Mouse (Mus musculus): Measurements from ENCODE around the gene Srxn1. TPM values are rescaled to one million over a fixed set of nuclear protein-coding genes. Genes with fewer than 3 reads are reported as not detected.

The Srxn1 gene
- 1 to 10 TPM; 4.2 to 6.6 TPM for total RNA-seq (2023)

GRCm38 (mm10) chr2:152105318-152106224 lies at the start of gene Srxn1:
Srxn1 (plus strand) TSS chr2:152105516.

DNA sequence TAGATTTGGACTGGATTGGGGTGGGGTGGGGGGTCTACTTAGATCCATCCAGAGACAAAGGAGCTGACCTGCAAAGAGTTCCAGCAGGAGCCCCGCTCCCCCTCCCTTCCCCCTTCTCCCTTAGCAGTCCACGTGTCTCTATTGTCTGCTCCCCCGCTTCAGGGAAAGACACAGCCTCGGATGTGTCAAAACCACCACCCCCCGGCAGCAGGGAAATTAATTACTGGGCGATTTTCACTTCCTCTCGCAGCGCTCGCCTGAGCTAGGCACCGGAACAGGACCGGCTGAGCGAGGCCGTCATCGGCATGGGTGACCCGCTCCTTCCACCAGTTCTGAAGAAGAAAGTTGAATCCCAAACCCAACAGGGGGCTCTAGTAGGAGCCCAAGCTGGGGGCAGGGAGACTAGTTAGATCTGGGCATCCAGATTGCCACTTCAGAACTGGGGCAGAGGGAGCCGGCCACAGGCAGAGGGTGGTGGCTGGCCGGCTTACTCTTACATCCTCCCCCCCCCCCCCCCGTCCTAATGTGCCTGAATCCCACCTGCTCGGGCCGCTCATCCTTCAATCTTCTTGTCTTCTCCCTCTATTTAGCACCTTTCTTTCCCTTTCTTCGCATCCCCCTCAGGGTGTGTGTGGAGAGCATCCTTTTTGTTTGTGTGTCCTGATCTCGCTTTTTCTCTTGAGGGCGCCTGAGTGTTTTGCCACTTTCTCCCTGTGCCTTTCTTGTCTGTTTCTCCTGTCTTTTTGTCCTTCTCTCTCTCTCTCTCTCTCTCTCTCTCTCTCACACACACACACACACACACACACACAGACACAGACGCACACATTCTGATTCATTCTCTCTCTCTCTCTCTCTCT lies 24.4 kb upstream of the Srxn1 start, which contains the start of gene Scrt2:
Gene Scrt2, plus strand, starts transcription at position 845 of the 857 bp plus-strand sequence.

DNA sequence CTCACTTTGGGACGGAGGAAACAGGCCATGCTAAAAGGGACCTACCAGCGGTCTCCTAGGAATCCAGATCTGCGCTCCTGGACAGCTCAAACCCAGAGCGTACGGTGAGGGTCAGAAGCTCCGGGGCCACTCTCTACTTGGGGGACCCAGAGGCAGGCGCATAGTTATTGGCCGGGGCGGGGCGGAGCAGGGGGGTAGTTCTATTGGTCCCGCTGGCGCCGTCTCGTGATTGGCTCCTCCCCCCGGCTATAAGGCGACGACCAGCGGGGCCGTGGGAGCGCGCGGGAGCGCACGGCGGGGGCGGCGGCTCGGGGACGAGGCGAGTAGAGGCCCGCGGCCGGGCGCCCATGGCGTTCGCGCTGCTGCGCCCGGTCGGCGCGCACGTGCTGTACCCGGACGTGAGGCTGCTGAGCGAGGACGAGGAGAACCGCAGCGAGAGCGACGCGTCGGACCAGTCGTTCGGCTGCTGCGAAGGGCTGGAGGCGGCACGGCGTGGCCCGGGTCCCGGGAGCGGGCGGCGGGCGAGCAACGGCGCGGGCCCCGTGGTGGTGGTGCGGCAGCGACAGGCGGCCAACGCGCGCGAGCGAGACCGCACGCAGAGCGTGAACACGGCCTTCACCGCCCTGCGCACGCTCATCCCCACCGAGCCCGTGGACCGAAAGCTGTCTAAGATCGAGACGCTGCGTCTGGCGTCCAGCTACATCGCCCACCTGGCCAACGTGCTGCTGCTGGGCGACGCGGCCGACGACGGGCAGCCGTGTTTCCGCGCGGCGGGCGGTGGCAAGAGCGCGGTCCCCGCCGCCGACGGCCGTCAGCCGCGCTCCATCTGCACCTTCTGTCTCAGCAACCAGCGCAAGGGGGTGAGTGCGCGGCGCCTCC lies 38.2 kb downstream of the Srxn1 start, which contains the start of gene Tcf15:
Gene Tcf15, plus strand, starts transcription at position 283 of the 879 bp plus-strand sequence.

Other genes starting within 250 kb of the Srxn1 start
- gene Angpt4, start 194.3 kb upstream of the Srxn1 start, total RNA-seq (2023), result not detected
- 1 to 10 TPM; 7.6 to 8.3 TPM for gene Fam110a, start 125.3 kb upstream of the Srxn1 start, total RNA-seq (2023)
- gene Slc52a3, start 109.0 kb upstream of the Srxn1 start, total RNA-seq (2023), result 1 to 10 TPM in 1 of 2 experiments, under 1 TPM in 1; 0.39 to 1.4 TPM
- gene Scrt2, start 24.0 kb upstream of the Srxn1 start, total RNA-seq (2023), result not detected
- not detected for gene Tcf15, start 38.0 kb downstream of the Srxn1 start, total RNA-seq (2023)
- gene Csnk2a1, start 121.3 kb downstream of the Srxn1 start, total RNA-seq (2023), result 10 to 100 TPM; 66.3 to 70.0 TPM
- 10 to 100 TPM; 68.5 to 81.4 TPM for gene Tbc1d20, start 188.3 kb downstream of the Srxn1 start, total RNA-seq (2023)
- gene Rbck1, start 227.1 kb downstream of the Srxn1 start, total RNA-seq (2023), result 100 to 1,000 TPM; 122 to 141 TPM
- gene Trib3, start 238.5 kb downstream of the Srxn1 start, total RNA-seq (2023), result 1 to 10 TPM; 1.7 to 2.0 TPM